Mouse (Mus musculus) CH12.LX (cell line): ENCODE measurements around the gene Rpl9. TPM values are rescaled to one million over a fixed set of nuclear protein-coding genes. Genes with fewer than 3 reads are reported as not detected.
A peak's percentile ranks its signal among the peaks of the same experiment; 100 is the strongest.

Source experiments
- DNase-seq: peaks from one replicate; pipeline ENCODE4 v3.0.0-alpha.2; 2013; ENCODE audit errors: extremely low read depth
- H3K27ac ChIP-seq: 2 replicates; pipeline ENCODE4 v1.5.1; 2012; ENCODE audit warnings: low read depth, mild to moderate bottlenecking, control low read depth, moderate library complexity; ENCODE audit not compliant: insufficient read depth
- H3K27me3 ChIP-seq: replicated peaks from 2 replicates; pipeline ENCODE3; 2012; ENCODE audit warnings: inconsistent platforms
- H3K36me3 ChIP-seq, 2 experiments: replicated peaks in 1 of 2; 2 replicates each; pipeline versions ENCODE3 to v1.6.1; 2012; ENCODE audit warnings: inconsistent platforms in 1 of 2, low read length in 1 of 2, mild to moderate bottlenecking in 1 of 2, mixed read lengths in 1 of 2, moderate library complexity in 1 of 2; ENCODE audit not compliant: control insufficient read depth in 1 of 2, insufficient read depth in 1 of 2
- H3K4me1 ChIP-seq, 2 experiments: 2 replicates each; pipeline ENCODE4 v1.6.1; 2012; ENCODE audit warnings: inconsistent platforms in 1 of 2, moderate library complexity in 1 of 2; ENCODE audit not compliant: insufficient read depth in 2 of 2, control insufficient read depth in 1 of 2
- H3K4me2 ChIP-seq: 2 replicates; pipeline ENCODE4 v1.6.1; 2012; ENCODE audit warnings: low read depth, mild to moderate bottlenecking, control low read depth; ENCODE audit not compliant: poor library complexity, insufficient read depth, severe bottlenecking
- H3K4me3 ChIP-seq, 3 experiments: fragments of 150-350 bp in 1 of 3; sonication (generic) in 1 of 3; replicated peaks in 1 of 3; 2 replicates each; pipeline versions ENCODE3 to v1.5.1; 2011 to 2012; ENCODE audit warnings: low read depth in 2 of 3, low read length in 2 of 3, mild to moderate bottlenecking in 2 of 3, moderate library complexity in 2 of 3, control low read depth in 1 of 3, improper control_type of control experiment in 1 of 3, inconsistent platforms in 1 of 3, mixed read lengths in 1 of 3; ENCODE audit not compliant: poor library complexity in 1 of 3
- H3K79me2 ChIP-seq: replicated peaks from 2 replicates; pipeline ENCODE4 v1.6.1; 2012; ENCODE audit warnings: mild to moderate bottlenecking, moderate library complexity; ENCODE audit not compliant: control insufficient read depth, poor library complexity, insufficient read depth, severe bottlenecking; ENCODE audit errors: extremely low read depth
- H3K9ac ChIP-seq: 2 replicates; pipeline ENCODE4 v1.6.1; 2012; ENCODE audit warnings: low read depth, mild to moderate bottlenecking, control low read depth, moderate library complexity; ENCODE audit not compliant: insufficient read depth
- H3K9me3 ChIP-seq: replicated peaks from 2 replicates; pipeline ENCODE3; 2012; ENCODE audit warnings: low read length, inconsistent platforms, mixed read lengths
- ELF1 ChIP-seq: IDR thresholded peaks from 2 replicates; pipeline ENCODE4 v1.6.1; 2014; ENCODE audit warnings: low read depth, mild to moderate bottlenecking, inconsistent platforms, low read length, improper control_type of control experiment
- ETS1 ChIP-seq: conservative IDR thresholded peaks from 2 replicates; pipeline ENCODE4 v1.6.1; 2012; ENCODE audit warnings: low read depth, mild to moderate bottlenecking, inconsistent platforms, low read length, improper control_type of control experiment, moderate library complexity
- GABPA ChIP-seq: IDR thresholded peaks from 2 replicates; pipeline ENCODE4 v1.6.1; 2012; ENCODE audit warnings: low read depth, low read length, improper control_type of control experiment, inconsistent platforms; ENCODE audit not compliant: insufficient replicate concordance
- HCFC1 ChIP-seq: IDR thresholded peaks from 2 replicates; pipeline ENCODE4 v1.6.1; 2012; ENCODE audit warnings: low read depth, mild to moderate bottlenecking, inconsistent platforms, low read length, improper control_type of control experiment
- IRF4 ChIP-seq: IDR thresholded peaks from 2 replicates; pipeline ENCODE4 v1.6.1; 2014; ENCODE audit warnings: low read depth, mild to moderate bottlenecking, inconsistent platforms, low read length, improper control_type of control experiment
- MAX ChIP-seq: IDR thresholded peaks from 2 replicates; pipeline ENCODE4 v1.6.1; 2011; ENCODE audit warnings: low read length, improper control_type of control experiment
- MAZ ChIP-seq: IDR thresholded peaks from 2 replicates; pipeline ENCODE4 v1.6.1; 2012; ENCODE audit warnings: low read depth, mild to moderate bottlenecking, inconsistent platforms, low read length, improper control_type of control experiment, moderate library complexity
- MXI1 ChIP-seq: IDR thresholded peaks from 2 replicates; pipeline ENCODE4 v1.6.1; 2011; ENCODE audit warnings: mild to moderate bottlenecking, low read depth, low read length, improper control_type of control experiment
- NELFE ChIP-seq: IDR thresholded peaks from 2 replicates; pipeline ENCODE4 v1.6.1; 2011; ENCODE audit warnings: low read depth, low read length, improper control_type of control experiment
- NRF1 ChIP-seq: IDR thresholded peaks from 2 replicates; pipeline ENCODE4 v1.6.1; 2014; ENCODE audit warnings: low read depth, mild to moderate bottlenecking, inconsistent platforms, low read length, improper control_type of control experiment, moderate library complexity
- POLR2A ChIP-seq: IDR thresholded peaks from 2 replicates; pipeline ENCODE4 v1.6.1; 2011; ENCODE audit warnings: low read depth, mild to moderate bottlenecking, improper control_type of control experiment, low read length
- POLR2AphosphoS2 ChIP-seq: IDR thresholded peaks from 2 replicates; pipeline ENCODE4 v1.6.1; 2011; ENCODE audit warnings: low read depth, low read length, improper control_type of control experiment
- RAD21 ChIP-seq: IDR thresholded peaks from 2 replicates; pipeline ENCODE4 v1.6.1; 2011; ENCODE audit warnings: low read depth, mild to moderate bottlenecking, low read length, improper control_type of control experiment, moderate library complexity
- RCOR1 ChIP-seq: conservative IDR thresholded peaks from 2 replicates; pipeline ENCODE4 v1.6.1; 2012; ENCODE audit warnings: low read depth, mild to moderate bottlenecking, inconsistent platforms, low read length, improper control_type of control experiment
- TBP ChIP-seq: conservative IDR thresholded peaks from 2 replicates; pipeline ENCODE4 v1.6.1; 2011; ENCODE audit warnings: low read depth, low read length, improper control_type of control experiment
- TCF12 ChIP-seq: IDR thresholded peaks from 2 replicates; pipeline ENCODE4 v1.6.1; 2014; ENCODE audit warnings: low read depth, mild to moderate bottlenecking, inconsistent platforms, low read length, improper control_type of control experiment
- UBTF ChIP-seq: IDR thresholded peaks from 2 replicates; pipeline ENCODE4 v1.6.1; 2012; ENCODE audit warnings: low read depth, mild to moderate bottlenecking, inconsistent platforms, low read length, improper control_type of control experiment, moderate library complexity
- USF2 ChIP-seq: conservative IDR thresholded peaks from 2 replicates; pipeline ENCODE4 v1.6.1; 2011; ENCODE audit warnings: low read depth, low read length, improper control_type of control experiment
- ZC3H11A ChIP-seq: IDR thresholded peaks from 2 replicates; pipeline ENCODE4 v1.6.1; 2012; ENCODE audit warnings: low read depth, mild to moderate bottlenecking, inconsistent platforms, low read length, improper control_type of control experiment
- ZNF384 ChIP-seq: IDR thresholded peaks from 2 replicates; pipeline ENCODE4 v1.6.1; 2012; ENCODE audit warnings: low read depth, low read length, improper control_type of control experiment, inconsistent platforms
- dilution Hi-C: fragments of 300-500 bp; cut with MboI; formaldehyde crosslinking; loops from 2 replicates; pipeline ENCODE4 v1.14.3; 2020; ENCODE audit warnings: low sequenced_read_pairs; ENCODE audit not compliant: extremely low pct_unique_long_range_greater_than_20kb, extremely low pct_ligation_motif_present
- in situ Hi-C: fragments of 300-500 bp; cut with MboI; formaldehyde crosslinking; loops from 3 replicates; pipeline ENCODE4 v1.14.3; 2019; ENCODE audit warnings: low sequenced_read_pairs, low pct_ligation_motif_present, low pct_unique_long_range_greater_than_20kb, mixed read lengths
- polyA plus RNA-seq: library from polyadenylated mRNA; unstranded; fragments of >175 nt; gene quantifications from 2 replicates; pipeline ENCODE4 v1.2.1, GENCODE M21; 2012; ENCODE audit warnings: low read depth; ENCODE audit not compliant: insufficient read length
- total RNA-seq, 2 experiments: library from RNA; depleted of rRNA; stranded (reverse); fragments of 300-350 nt in 1 of 2; fragments of >200 nt in 1 of 2; gene quantifications; 2 replicates each; pipeline ENCODE4 v1.2.3; 2012 to 2014

The Rpl9 gene
- total and polyA plus RNA-seq, 3 experiments, result 1,001 to 3,671 (median 2,286) TPM

DNA sequence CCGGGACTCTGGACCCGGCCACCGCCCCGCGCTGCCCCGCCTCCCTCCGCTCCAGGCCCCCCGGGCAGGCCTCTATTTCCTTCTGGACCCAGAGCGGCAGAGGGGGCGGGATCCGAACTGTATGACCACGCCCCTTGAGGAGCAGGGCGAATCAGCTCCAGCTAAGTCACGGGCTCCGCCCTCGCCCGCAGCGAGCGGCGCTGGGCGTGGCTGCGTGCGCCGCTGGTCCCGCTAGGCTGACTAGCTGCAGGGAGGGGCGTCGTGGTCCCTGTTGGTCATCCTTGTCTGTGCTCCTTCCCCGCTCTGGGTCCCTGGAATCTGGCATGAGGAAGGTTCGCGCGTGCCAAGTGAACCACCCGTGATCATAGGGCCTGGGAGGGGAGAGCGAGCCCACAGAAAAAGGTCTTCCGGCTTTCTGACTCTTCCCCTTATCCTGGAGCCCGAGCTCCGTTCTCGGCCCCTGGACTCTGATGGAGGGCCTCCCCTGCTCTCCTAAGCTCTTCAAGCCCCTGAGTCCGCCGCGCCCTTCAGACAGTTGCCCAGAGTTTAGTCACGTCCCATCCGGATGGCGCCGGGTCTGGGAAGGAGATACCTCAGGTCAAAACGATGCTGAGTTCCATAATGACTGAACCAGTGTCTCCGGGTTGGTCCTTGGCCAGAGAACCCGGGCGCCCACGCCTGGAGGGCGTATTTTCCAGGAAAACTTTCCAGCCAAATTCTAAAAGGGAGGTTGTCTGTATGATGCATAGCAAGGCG is 44.7 kb upstream of the Rpl9 start, which contains the start of gene Ugdh:
Ugdh (minus strand) TSS at position 144 of the 756 bp plus-strand sequence.
- Histone ChIP-seq H3K4me1 (peaks cover 2 to 40% of the 10 kb centered on the region in 2 experiments; a peak in 3 of 4 replicates), H3K36me3 (no peaks in the 10 kb centered on the region), H3K4me2 (peak within 1 kb of the TSS; percentile 48), H3K79me2 (no peaks in the 10 kb centered on the region; the same call in 1 of the 2 replicates), H3K27me3 (no peaks in the 10 kb centered on the region), H3K27ac (no peak within 1 kb of the TSS), H3K4me3 (peak within 1 kb of the TSS; percentile 74 to 95 (median 83)), H3K9ac (peak within 1 kb of the TSS; percentile 77), H3K9me3 (no peaks in the 10 kb centered on the region)
- in situ Hi-C loops, result no loop called here
- DNase-seq, result peak; percentile 96
- dilution Hi-C loops, result no loop called here
- TF ChIP-seq ZNF384, result no peak
- TF ChIP-seq NELFE, result peak; percentile 87
- TF ChIP-seq UBTF, result no peak
- TF ChIP-seq ETS1, result no peak
- peak; percentile 41; the same call in 1 of the 2 replicates for TF ChIP-seq MXI1
- peak; percentile 15; the same call in 1 of the 2 replicates for TF ChIP-seq HCFC1
- peak; percentile 76; the same call in 1 of the 2 replicates for TF ChIP-seq POLR2AphosphoS2
- no peak for TF ChIP-seq RCOR1
- TF ChIP-seq ZC3H11A, result no peak
- peak; percentile 64 for TF ChIP-seq NRF1
- TF ChIP-seq USF2, result no peak
- TF ChIP-seq TCF12, result peak; percentile 61
- no peak for TF ChIP-seq MAX
- TF ChIP-seq TBP, result 0 out of 2 replicates have a peak, but pooled peaks have one; percentile 28
- no peak for TF ChIP-seq GABPA
- no peak for TF ChIP-seq ELF1
- no peak for TF ChIP-seq IRF4
- TF ChIP-seq MAZ, result no peak
- peak; percentile 92 for TF ChIP-seq POLR2A
- TF ChIP-seq RAD21, result no peak
- TF ChIP-seq, all 38 proteins: peak for 8
